Comparison of ENCODE assay signal across 24 mouse cellular contexts in genomic region chr4:11883295-11883694, GRCm38 (mm10).
A peak's percentile ranks its signal among the peaks of the same experiment; 100 is the strongest.
DNase-seq lines count a peak whose midpoint lies in the region; ATAC-seq lines count a peak whose summit lies in the region.
"Had no signal": no experiment of that assay in that cellular context is flagged by ENCODE, and none has a peak within 500 bp of the region (broad histone marks: within the 10 kb centered on the region; RNA-seq: fewer than 3 reads in every experiment).

No protein-coding gene starts in this region.

- peak; percentile 92 for ATAC-seq in megakaryocyte-erythroid progenitor cell, adult 5-6 weeks (replicated peaks; ENCODE audit: low FRiP score, low TSS enrichment, poor library complexity, severe bottlenecking)
- ATAC-seq: forebrain, embryonic 14.5 days; hindbrain, postnatal 0 days; intestine, embryonic 15.5 days had no signal

- peak; percentile 52 to 62 for DNase-seq in adrenal gland, adult (ENCODE audit: inconsistent age in 2 of 2, low spot score in 1 of 2)
- DNase-seq in adrenal gland, adult 18-20 months (ENCODE audit: low spot score in 2 of 2): no peak
- DNase-seq in heart, adult 11 months: peak; percentile 92
- DNase-seq in heart, postnatal 4 days: no peak
- peak; percentile 53 for DNase-seq in ovary, adult 18-20 months (ENCODE audit: low spot score)
- no peak for DNase-seq in ovary, postnatal 14 days (ENCODE audit: low spot score)
- DNase-seq in frontal cortex, postnatal 10 days (ENCODE audit: low spot score in 2 of 2): no peak
- DNase-seq: cerebellum, adult 11-12 months; cerebellum, adult 9-11 months; gastrocnemius, postnatal 25 days; kidney, adult 9 months; kidney, postnatal 10 days; layer of hippocampus, postnatal 36 days; left cerebral cortex, postnatal 4 days; lung, embryonic 14.5 days; lung, postnatal 14 days; right cerebral cortex, adult 18-20 months; spleen, adult 18-20 months; thymus, adult 2 months; thymus, postnatal 36 days had no signal

Comparison
In these comparisons a context has a peak if more than half of its experiments do, and no peak if none do; other contexts are left out.
1. DNase-seq: peak in adrenal gland, adult (2 of 2), heart, adult 11 months (single experiment) and ovary, adult 18-20 months (single experiment); none in adrenal gland, adult 18-20 months (0 of 2), heart, postnatal 4 days (single experiment), ovary, postnatal 14 days (single experiment) and frontal cortex, postnatal 10 days (0 of 2).